In genomic region chr4:136829837-136830236, GRCm38 (mm10) we compare ENCODE assay signal across 10 mouse cellular contexts. TPM values are rescaled to one million over a fixed set of nuclear protein-coding genes. Genes with fewer than 3 reads are reported as not detected.
DNase-seq lines count a peak whose midpoint lies in the region; TF ChIP-seq lines count a peak whose summit lies in the region.
"Had no signal": no experiment of that assay in that cellular context is flagged by ENCODE, and none has a peak within 500 bp of the region (broad histone marks: within the 10 kb centered on the region; RNA-seq: fewer than 3 reads in every experiment).

No protein-coding gene starts in this region.

- H3K36me3 ChIP-seq in midbrain, embryonic 10.5 days = peaks cover 53% of the 10 kb centered on the region
- H3K36me3 ChIP-seq: liver, embryonic 13.5 days had no signal

- no peaks in the 10 kb centered on the region for H3K9me3 ChIP-seq in midbrain, embryonic 10.5 days (replicated peaks)
- H3K9me3 ChIP-seq: liver, embryonic 13.5 days had no signal

- no peak overlapping the region for H3K27ac ChIP-seq in cerebellum, adult 2 months (ENCODE audit: insufficient read depth, low read length)
- peak overlapping the region; percentile 74 for H3K27ac ChIP-seq in midbrain, embryonic 10.5 days (replicated peaks)
- H3K27ac ChIP-seq: liver, embryonic 13.5 days had no signal

- TF ChIP-seq POLR2A in cerebellum, adult 2 months (IDR thresholded peaks at IDR 0.05; ENCODE audit: borderline replicate concordance, insufficient read depth, low read length) = no peak

- TF ChIP-seq CTCF in cerebellum, adult 2 months (IDR thresholded peaks at IDR 0.05; ENCODE audit: borderline replicate concordance, insufficient read depth, low read depth, low read length) = no peak

- H3K4me1 ChIP-seq in cerebellum, adult 2 months (ENCODE audit: control insufficient read depth, insufficient read depth, low read length) = peaks cover 76% of the 10 kb centered on the region
- H3K4me1 ChIP-seq in midbrain, embryonic 10.5 days = peaks cover 99% of the 10 kb centered on the region
- H3K4me1 ChIP-seq: liver, embryonic 13.5 days had no signal

- no peaks in the 10 kb centered on the region for H3K27me3 ChIP-seq in cerebellum, adult 2 months (ENCODE audit: control insufficient read depth, insufficient read depth, low read length)
- peaks cover 8% of the 10 kb centered on the region; the same call in 1 of the 2 replicates for H3K27me3 ChIP-seq in midbrain, embryonic 10.5 days (ENCODE audit: low read depth, poor library complexity, severe bottlenecking)

- 77% methylated on average over 9 of the region's 9 CpGs for WGBS in cerebellum, adult 2 months
- WGBS in midbrain, embryonic 10.5 days = 13% methylated on average over 9 of the region's 9 CpGs

- no peak overlapping the region for H3K4me3 ChIP-seq in cerebellum, adult 2 months (replicated peaks; ENCODE audit: insufficient read depth, low read depth, low read length)
- peak overlapping the region; percentile 99 for H3K4me3 ChIP-seq in midbrain, embryonic 10.5 days
- H3K4me3 ChIP-seq: liver, embryonic 13.5 days had no signal

- peak; percentile 47 for DNase-seq in cerebellum, adult 9-11 months
- no peak for DNase-seq in cerebellum, adult 2 months
- DNase-seq in urinary bladder, adult 2 months (ENCODE audit: low spot score) = peak; percentile 39
- DNase-seq in urinary bladder, postnatal 10 days (ENCODE audit: low spot score) = no peak
- no peak for DNase-seq in midbrain, embryonic 10.5 days (ENCODE audit: low spot score)
- DNase-seq in urinary bladder, postnatal 25 days (ENCODE audit: low spot score) = peak; percentile 31
- no peak for DNase-seq in gastrocnemius, adult 8-10 months (ENCODE audit: low spot score in 2 of 2)
- no peak for DNase-seq in liver
- DNase-seq: liver, embryonic 13.5 days had no signal

RNA-seq across cellular contexts. Expression of gene Ephb2, which starts 6.0 kb away (rescaled TPM):
- 29.1 and 35.4 TPM in 2 replicates for polyA plus RNA-seq in cerebellum, adult 2 months (2012; rRNA removed)
- 7.2 and 8.4 TPM in 2 replicates for polyA plus RNA-seq in urinary bladder, adult 2 months (2012; rRNA removed)
- 15.6 and 20.9 TPM in 2 replicates for polyA plus RNA-seq in midbrain, embryonic 10.5 days (2016; fragmentation: Nextera tagmentation; extraction: Ambion mirVana)
- under 1 TPM in 3 of 4 experiments, not detected in 1; 0.24 to 0.75 (median 0.56) TPM for total RNA-seq in gastrocnemius, adult 8-10 months (2022)
- polyA plus RNA-seq: activated CD4-positive, CD25-positive, alpha-beta regulatory T cell, adult 4 months had no signal

RNA-seq across cellular contexts. Expression of gene C1qb, which starts 56.1 kb away (rescaled TPM):
- 41.8 and 46.8 TPM in 2 replicates for polyA plus RNA-seq in cerebellum, adult 2 months (2012; rRNA removed)
- polyA plus RNA-seq in urinary bladder, adult 2 months (2012; rRNA removed) = 160 and 175 TPM in 2 replicates
- polyA plus RNA-seq in midbrain, embryonic 10.5 days (2016; fragmentation: Nextera tagmentation; extraction: Ambion mirVana) = 20.6 and 32.4 TPM in 2 replicates
- total RNA-seq in gastrocnemius, adult 8-10 months (2022) = 10 to 100 TPM in 1 of 4 experiments, 1 to 10 TPM in 3; 3.3 to 11.0 (median 7.2) TPM

Comparison
In these comparisons a context has a peak if more than half of its experiments do, and no peak if none do; other contexts are left out.
1. DNase-seq: peak in cerebellum, adult 9-11 months (single experiment), urinary bladder, adult 2 months (single experiment) and urinary bladder, postnatal 25 days (single experiment); none in cerebellum, adult 2 months (0 of 2), urinary bladder, postnatal 10 days (single experiment), midbrain, embryonic 10.5 days (single experiment), gastrocnemius, adult 8-10 months (0 of 2) and liver (single experiment).